Mouse (Mus musculus) embryonic stem cell, embryonic (primary cell): ENCODE data around the gene Hnrnpk.
"Not testable (repeated sequence)": the region's sequence is repeated elsewhere in the genome, so short reads cannot be mapped to it uniquely, and the experiment has no call there.

Source experiments
- CTCF ChIA-PET, 4 experiments: fragments of 300-600 bp in 2 of 4; fragments of 350-600 bp in 2 of 4; sonication (Branson Sonifier 250); formaldehyde crosslinking; loops; one replicate each; lab custom pipeline; 2022; ENCODE audit warnings: inconsistent platforms in 2 of 4; lab: Charles Lee
- POLR2A ChIA-PET, 4 experiments: fragments of 300-600 bp in 2 of 4; fragments of 350-600 bp in 2 of 4; sonication (Branson Sonifier 250); formaldehyde crosslinking; loops; one replicate each; lab custom pipeline; 2022; ENCODE audit warnings: antibody characterized with exemption in 4 of 4, inconsistent platforms in 1 of 4; lab: Charles Lee

Hnrnpk gene

DNA sequence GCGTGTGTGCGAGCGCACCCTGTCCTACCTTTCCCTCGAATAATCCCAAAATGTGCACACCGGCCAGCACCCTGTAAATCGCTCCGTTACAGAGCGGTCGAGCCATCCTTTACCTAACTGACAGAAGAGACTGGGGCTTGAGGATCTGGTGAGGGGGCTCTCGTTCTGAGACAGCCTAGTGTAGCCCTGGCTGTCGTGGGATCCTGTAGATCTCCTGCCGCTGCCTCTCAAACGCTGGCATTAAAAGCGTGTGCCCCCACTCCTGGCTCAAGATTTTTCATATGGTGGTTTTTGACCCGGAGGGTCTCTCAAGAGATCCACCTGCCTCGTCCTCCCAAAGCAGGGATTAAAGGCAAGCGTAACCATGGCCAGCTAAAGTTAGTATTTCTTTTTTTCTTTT is at the start of gene Hnrnpk:
TSS of gene Hnrnpk (minus strand) at position 101 of the 400 bp plus-strand sequence.
- POLR2A ChIA-PET, result interaction anchor here in 3 of 4 experiments (0.8 to 1.6 kb wide), 16 partner anchors 10 to 290 kb away, joined by 3 to 14 read pairs (median 4); partner anchors contain the start of genes 2210016F16Rik (in 1 of the 3), Hnrnpa0 (in 1 of the 3) and Klhl3 (in 1 of the 3)
- CTCF ChIA-PET, result not testable (repeated sequence)

DNA sequence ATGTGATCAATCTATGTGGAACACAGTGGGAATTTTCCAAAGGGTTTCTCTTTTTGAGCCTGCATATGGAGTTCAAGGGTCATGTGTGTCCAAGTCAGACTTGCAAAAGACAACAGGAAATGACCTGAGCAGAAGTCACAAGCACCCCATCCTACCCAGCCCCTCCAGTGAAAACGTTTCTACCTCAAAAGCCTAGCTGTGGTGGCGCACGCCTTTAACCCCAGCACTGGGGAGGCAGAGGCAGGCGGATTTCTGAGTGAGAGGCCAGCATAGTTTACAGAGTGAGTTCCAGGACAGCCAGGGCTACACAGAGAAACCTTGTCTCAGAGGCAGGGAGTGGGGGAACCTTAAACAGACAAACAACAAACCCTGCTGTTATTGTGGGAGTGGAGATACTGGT is 49.1 kb upstream of the Hnrnpk start:
- POLR2A ChIA-PET, result interaction anchor here in 2 of 4 experiments (0.6 to 1.3 kb wide), 4 partner anchors 11 to 899 kb away, joined by 3 to 4 read pairs (median 3); no protein-coding TSS in a partner anchor
- CTCF ChIA-PET, result interaction anchor here in 2 of 4 experiments (0.5 to 0.7 kb wide), 2 partner anchors 18 to 42 kb away, joined by 3 to 4 read pairs; no protein-coding TSS in a partner anchor

DNA sequence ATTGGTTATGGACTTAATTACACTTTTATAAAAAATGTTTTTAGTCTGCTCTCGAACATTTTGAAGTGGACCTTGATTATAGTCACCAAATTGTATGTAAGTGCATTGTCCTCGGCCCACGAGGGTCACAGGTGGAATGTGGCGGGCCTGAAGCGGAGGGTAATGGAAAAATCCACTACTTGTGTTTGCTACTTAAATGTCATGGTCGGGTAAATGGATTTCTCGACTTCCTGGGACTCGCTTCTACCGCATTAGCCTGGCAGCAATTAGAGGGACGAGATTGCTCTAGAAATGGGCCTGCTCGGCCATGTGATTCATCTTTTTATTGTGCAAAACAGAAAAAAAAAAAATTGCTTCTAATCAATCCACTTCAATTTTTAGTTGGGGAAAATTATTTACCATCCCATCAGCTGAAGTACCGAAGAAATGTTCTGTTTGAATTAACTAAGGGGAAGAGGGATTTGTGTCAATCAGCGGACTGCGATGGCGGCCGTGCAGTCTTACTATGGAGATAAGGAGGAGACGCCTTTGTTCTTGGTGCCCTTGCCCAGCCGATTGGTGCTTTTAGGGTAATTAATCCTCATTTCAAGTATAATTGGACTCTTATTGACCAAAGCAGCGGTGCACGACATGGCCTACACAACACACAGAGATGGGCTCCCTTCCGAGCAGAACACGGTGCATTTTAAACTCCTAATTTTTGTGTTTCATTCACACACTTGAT is 47.5 kb upstream of the Hnrnpk start:
- CTCF ChIA-PET, result no interaction called here
- POLR2A ChIA-PET, result no interaction called here

DNA sequence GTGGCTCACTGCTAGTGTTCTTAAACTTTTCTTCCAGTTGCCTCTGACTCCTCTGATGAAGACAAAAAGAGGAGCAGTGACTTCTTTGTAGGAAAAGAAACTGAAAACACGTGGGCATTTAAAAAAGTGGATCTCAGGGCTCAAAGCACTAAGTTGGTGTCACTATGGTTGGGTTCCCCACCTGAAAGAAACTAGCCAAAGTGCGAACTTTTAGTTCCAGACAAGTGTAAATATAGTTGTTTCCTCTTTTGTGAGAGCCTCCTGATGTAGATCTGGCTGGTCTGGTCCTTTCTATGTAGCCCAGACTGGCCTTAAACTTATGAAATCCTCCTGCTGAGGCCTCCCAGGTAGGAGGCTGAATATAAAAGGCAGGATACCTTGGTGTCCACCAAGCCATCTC is 43.4 kb upstream of the Hnrnpk start:
- POLR2A ChIA-PET, result no interaction called here
- CTCF ChIA-PET, result no interaction called here

DNA sequence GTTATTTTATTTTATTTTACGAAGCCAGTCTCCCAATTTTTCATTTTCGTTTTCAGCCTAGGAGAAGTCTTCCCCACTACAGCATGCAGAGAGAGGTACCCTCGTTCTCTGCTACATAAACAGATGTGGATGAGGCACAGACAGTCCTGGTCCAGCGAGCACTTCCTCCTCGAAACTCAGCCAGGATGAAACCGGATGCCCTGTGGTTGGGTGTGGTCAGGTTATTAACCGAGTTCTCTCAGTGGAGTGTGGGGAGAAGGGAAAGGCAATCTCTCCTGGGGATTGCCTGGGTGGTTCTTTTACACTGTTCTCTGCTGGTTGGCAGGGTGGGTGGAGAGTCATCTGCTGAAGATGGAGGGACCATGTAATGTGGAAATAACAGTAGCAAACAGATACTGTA is 40.6 kb upstream of the Hnrnpk start:
- POLR2A ChIA-PET, result no interaction called here

DNA sequence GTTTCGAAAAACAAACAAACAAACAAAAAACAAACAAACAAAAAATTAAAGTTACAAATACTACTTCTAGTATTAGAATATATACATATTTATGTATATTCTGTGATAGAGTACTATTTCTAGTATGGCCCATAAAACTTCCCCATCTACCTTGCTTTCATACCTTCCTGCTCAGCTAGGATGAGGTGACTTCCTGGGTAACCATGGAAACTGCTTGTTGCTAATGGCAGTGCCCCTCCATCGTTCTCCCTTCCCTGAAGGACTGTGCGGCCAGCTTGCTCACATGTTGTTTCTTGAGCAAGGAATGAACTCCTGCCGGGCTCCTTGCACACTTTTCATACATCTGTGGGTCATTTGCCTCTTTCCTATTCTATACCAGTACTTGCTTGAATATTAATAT is 40.2 kb upstream of the Hnrnpk start:
- POLR2A ChIA-PET, result no interaction called here
- CTCF ChIA-PET, result no interaction called here

More for the DNA sequence above, 40.6 kb upstream of the Hnrnpk start:
- CTCF ChIA-PET, result no interaction called here

DNA sequence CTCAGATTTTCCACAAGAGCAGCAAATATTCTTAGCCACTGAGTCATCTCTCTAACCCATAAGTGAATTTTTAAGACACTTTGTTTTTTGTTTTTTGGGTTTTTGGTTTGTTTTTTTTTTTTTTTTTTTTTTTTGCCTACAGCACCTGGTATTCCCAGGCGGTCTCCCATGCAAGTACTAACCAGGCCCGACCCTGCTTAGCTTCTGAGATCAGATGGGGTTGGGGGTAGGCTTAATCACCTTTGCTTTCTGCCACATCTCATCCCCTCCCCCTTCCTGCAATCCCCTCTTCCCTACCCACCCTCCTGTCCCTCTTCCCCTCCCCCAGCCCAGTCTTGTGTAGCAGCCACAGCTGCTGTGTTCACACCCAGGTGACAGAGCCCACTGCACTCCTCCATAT is 36.6 kb upstream of the Hnrnpk start:
- POLR2A ChIA-PET, result interaction anchor here in 1 of 4 experiments (0.6 to 1.3 kb wide), 4 partner anchors 52 to 376 kb away, joined by 3 to 5 read pairs (median 4); no protein-coding TSS in a partner anchor
- CTCF ChIA-PET, result interaction anchor here in 1 of 4 experiments (0.7 kb wide), 1 partner anchor 234 kb away, joined by 5 read pairs; no protein-coding TSS in a partner anchor

DNA sequence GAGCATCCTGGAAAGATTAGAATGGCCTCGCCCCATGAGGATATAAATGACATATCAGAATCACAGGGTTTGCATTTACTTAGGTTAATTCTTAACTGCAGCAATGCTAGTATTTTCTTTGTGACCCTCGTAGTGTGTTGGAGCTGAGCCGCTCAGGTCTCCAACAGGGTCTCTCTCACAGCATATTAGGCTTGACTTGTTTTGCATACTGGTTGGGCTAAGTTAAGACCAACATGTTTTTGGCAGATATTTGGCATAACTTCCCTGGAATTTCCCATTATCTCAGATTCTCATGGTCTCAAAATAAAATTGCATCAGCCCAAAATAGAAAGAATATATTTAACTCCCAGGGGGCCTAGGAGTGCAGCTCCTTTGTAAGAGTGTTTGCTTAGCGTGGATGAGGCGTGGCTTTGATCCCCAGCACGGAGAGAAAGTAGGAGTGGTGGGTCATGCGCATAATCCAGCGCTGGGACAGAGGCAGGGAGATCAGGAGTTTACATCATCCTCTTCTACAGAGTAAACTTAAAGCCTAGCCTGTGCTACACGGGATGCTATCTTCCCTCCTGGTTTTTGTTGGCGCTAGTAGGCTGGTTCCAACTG is 20.0 kb upstream of the Hnrnpk start:
- ChIA-PET CTCF (interaction anchor here in 1 of 4 experiments (0.7 kb wide), 1 partner anchor 133 kb away, joined by 8 read pairs; no protein-coding TSS in a partner anchor), POLR2A (interaction anchor here in 1 of 4 experiments (1.2 kb wide), 1 partner anchor 123 kb away, joined by 3 read pairs; no protein-coding TSS in a partner anchor)

DNA sequence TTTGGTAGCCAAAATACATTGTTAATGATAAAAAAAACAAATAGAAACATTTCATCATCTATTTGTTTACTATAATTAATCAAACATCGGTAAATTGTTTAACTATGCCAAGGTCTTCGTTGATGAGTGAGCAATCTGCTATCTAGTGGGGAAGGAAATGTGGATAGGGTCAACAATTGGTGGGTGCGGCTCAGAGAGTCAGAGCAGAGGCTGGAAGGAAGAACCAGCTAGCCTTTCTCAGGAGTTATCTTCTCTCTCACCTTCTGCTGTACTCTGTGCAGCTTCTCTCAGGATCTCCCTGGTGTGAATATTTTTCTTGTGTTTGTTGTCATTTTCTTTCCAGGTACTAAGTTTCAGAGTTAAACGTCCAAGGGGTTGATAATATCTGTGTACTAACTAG is 19.1 kb upstream of the Hnrnpk start:
- POLR2A ChIA-PET, result interaction anchor here in 1 of 4 experiments (1.2 kb wide), 1 partner anchor 124 kb away, joined by 3 read pairs; no protein-coding TSS in a partner anchor
- CTCF ChIA-PET, result no interaction called here

DNA sequence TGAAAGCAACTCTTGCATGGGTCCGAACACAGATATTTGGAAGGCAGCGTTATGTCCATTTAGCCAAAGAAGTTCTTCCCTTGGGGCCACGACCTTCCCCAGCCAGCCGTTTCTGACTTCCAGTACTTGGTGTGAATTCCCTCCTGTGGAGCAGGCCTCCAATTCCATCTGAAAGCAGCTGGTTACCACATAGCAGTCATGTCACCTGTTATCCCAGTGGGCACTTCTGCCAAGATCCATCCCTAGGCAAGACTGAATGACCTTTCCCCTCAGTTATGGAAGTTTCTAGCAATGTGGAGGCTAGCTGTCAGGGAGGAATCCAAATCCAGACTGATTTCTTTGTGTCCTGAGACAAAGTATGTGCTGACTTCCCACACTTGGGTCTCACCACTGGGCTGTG is 17.9 kb upstream of the Hnrnpk start:
- ChIA-PET POLR2A (interaction anchor here in 1 of 4 experiments (0.7 to 1.5 kb wide), 4 partner anchors 22 to 96 kb away, joined by 3 to 6 read pairs (median 4); no protein-coding TSS in a partner anchor), CTCF (interaction anchor here in 1 of 4 experiments (0.6 kb wide), 1 partner anchor 315 kb away, joined by 3 read pairs; no protein-coding TSS in a partner anchor)

DNA sequence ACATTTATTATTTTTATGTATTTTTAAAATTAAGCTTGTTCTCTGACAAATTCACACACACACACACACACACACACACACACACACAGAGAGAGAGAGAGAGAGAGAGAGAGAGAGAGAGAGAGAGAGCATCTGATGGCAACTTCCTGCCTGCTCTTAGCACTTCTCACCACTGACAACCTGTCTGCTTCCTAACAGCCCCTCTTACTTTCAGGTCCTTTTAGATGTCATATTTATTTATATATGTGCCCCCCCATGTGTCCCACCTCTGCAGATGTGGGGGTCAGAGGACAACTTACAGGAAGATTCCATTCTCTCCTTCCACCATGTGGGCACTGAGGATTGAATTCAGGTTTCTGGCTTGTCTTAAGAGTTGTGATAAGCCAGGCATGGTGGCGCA is 16.1 kb upstream of the Hnrnpk start:
- CTCF ChIA-PET, result no interaction called here
- POLR2A ChIA-PET, result interaction anchor here in 1 of 4 experiments (0.6 kb wide), 1 partner anchor 337 kb away, joined by 3 read pairs; no protein-coding TSS in a partner anchor

DNA sequence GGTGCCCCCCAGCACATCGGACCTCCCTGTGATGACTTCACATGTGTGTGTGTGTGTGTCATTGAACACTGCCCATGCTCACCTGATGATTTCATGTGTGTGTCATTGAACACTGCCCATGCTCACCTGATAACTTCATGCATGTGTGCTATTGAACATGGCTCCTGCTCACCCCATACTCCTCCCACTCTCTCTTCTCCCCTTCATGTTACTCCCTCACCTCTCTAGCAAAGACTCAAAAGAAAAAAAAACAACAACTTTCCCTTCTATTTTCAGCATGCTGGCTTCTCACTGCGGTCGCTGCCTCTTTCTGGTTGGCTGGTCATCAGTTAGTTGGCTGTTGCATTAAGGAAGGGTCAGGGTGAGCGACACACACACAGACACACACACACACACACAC is 15.5 kb upstream of the Hnrnpk start:
- POLR2A ChIA-PET, result interaction anchor here in 2 of 4 experiments (0.6 to 1.1 kb wide), 2 partner anchors 16 to 337 kb away, joined by 3 read pairs; partner anchors contain the start of gene Hnrnpk (in 1 of the 2)
- CTCF ChIA-PET, result no interaction called here

DNA sequence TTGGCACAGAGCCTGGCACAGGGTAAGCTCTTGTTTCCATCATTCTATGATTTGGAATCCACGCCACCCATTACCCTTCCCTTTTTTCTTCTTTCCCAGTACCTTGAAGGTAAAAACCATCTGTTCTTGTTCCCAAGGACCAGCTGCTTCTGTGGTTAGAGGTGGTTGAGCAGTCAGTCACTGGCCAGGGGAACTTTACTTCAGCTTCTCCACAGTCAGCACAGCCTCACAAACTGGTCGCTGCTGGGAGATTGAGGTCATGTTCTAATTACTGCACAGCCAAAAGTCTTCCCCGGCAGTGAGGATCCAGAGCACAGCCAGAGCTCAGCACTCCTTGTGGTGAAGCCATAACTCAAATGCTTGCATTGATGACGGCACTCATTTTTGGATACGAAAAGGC is 12.7 kb upstream of the Hnrnpk start:
- POLR2A ChIA-PET, result interaction anchor here in 3 of 4 experiments (0.6 to 1.7 kb wide), 7 partner anchors 9 to 283 kb away, joined by 3 to 9 read pairs (median 5); partner anchors contain the start of genes Hnrnpk (in 1 of the 3) and Rmi1 (in 1 of the 3)
- CTCF ChIA-PET, result interaction anchor here in 1 of 4 experiments (0.9 to 1.1 kb wide), 2 partner anchors 10 to 98 kb away, joined by 3 to 7 read pairs; no protein-coding TSS in a partner anchor

DNA sequence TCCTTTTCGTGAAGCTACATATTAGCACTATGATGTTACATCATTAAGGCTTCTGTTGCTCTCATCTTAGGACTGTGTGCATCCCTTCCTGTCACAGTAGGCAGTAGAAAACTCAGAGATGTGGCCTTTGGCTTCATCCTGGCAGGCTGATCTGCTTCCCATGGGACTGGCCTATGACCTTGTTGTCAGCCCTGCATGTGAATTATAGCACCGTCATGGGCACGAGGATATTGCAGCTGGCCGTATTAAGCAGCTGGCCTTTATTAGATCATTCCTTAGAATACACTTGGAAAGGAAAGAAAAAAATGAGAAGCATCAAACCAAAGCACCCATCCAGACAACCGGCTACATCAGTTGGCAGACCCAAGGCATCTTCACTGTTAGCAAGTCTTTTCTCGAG is 12.2 kb upstream of the Hnrnpk start:
- ChIA-PET POLR2A (interaction anchor here in 2 of 4 experiments (1.3 to 1.7 kb wide), 4 partner anchors 8 to 28 kb away, joined by 3 to 7 read pairs (median 4); partner anchors contain the start of genes Hnrnpk (in 1 of the 2) and Rmi1 (in 1 of the 2)), CTCF (interaction anchor here in 1 of 4 experiments (1.1 kb wide), 1 partner anchor 9 kb away, joined by 7 read pairs; no protein-coding TSS in a partner anchor)

DNA sequence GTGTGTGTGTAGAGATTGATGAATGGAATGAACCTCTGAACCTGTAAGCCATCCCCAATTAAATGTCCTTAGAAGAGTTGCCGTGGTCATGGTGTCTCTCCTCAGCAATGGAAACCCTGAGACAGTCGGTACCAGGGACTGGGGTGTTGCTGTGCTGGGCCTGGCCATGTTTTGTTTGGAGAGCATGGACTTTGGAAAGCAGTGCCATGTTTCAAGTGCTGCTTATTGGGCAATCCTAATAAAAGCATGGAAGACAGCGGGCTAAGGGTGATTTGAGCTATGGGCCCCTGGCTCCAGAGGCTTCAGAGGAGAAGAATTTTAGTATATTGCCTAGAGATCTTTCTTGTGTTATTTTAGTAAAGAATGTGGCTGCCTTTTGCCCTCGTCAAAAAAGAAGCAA is 7.9 kb upstream of the Hnrnpk start:
- ChIA-PET POLR2A (no interaction called here), CTCF (no interaction called here)

DNA sequence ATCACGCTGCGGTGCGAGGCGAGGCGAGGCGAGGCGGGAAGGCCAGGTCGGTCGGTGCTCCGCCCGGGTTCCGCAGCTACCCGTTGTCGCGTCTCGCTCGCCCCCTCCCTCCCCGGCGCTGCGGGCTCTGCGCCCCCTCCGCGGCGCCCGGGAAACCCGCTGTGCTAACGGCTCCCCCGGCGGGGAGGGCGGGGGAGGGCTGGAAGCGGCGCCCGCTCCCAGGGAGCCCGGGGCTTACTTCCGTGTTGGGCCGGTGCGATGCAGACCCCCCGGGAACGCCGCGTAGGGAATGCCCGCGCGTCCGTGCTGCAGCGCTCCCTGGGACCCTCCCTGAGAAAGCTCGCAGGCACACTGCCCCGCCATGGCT is 416 bp downstream of the Hnrnpk start:
- ChIA-PET CTCF (no interaction called here), POLR2A (interaction anchor here in 3 of 4 experiments (0.7 to 1.6 kb wide), 33 partner anchors 9 to 492 kb away, joined by 3 to 14 read pairs (median 3); partner anchors contain the start of genes 2210016F16Rik (in 1 of the 3), Hnrnpa0 (in 1 of the 3) and Klhl3 (in 1 of the 3))

DNA sequence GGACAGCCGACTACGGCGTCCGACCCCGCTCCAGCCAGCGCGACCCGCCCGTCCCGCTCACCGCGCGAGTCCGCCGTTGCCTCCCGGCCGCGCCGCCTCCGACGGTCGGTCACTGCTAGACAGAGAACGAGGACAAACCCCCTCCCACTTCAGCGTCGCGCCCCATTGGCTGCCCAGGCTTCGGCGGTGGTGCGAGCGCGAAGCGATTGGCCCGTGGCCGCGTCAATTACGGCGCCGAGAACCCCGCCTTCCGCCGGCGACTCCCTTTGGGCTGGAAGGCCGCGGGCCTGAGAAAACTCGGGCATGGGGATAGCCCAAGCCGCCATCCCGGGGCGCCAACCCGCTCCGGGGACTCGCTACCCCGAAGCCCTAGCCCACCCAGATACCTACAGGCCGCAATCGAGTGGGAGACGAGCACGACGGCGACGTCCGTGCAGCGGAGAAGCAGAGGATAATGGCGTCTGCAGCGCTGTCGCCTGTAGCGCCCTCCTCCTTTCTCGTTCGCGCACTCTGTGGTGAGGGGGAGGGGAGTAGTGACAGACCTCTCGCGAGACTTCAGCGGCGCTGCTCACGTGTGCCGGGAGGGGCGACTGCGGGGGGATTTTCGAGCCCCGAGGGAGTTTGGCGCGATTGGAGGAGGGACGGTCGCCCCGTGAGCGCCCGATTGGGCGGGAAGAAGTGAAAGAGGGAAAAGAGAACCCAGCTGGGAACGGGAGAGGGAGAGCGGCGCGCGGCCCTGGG is 970 bp downstream of the Hnrnpk start, which contains the start of gene Rmi1:
TSS of gene Rmi1 (plus strand) at position 246 of the 741 bp plus-strand sequence.
- ChIA-PET POLR2A (interaction anchor here in 3 of 4 experiments (0.7 to 1.6 kb wide), 32 partner anchors 9 to 493 kb away, joined by 3 to 14 read pairs (median 3); partner anchors contain the start of genes 2210016F16Rik (in 1 of the 3), Hnrnpa0 (in 1 of the 3) and Klhl3 (in 1 of the 3)), CTCF (no interaction called here)
